Mouse (Mus musculus): ENCODE results near the gene Adh4. TPM values are rescaled to one million over a fixed set of nuclear protein-coding genes. Genes with fewer than 3 reads are reported as not detected.

Adh4 gene
- polyA plus RNA-seq, 1 experiment from 2014 or later: not detected

DNA sequence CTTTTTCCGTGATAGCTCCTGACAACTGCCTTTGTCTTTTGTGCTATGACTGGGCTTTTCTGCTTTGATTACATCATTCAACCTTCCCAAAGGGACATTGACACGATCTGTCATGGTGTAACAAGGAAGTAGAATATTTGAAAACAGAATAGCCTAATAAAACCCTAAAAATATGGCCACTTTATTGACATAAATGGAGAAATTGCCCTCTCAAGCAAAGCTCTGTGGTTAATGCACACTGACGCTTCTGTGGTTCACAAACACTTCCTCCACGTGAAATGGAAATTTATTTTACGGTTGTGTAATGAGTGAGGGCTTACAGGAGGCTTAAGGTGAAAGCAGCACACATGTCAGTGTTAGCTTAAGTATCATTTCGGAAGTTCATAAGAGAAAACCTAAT, 4.1 kb downstream of the Adh4 start:
- H3K4me1 ChIP-seq: no peaks in the 10 kb centered on the region; the same call in 1 of the 2 replicates
- WGBS: 80% methylated on average over 6 of the region's 6 CpGs
- no peaks in the 10 kb centered on the region for H3K27me3 ChIP-seq (ENCODE audit: insufficient read depth, poor library complexity, severe bottlenecking)
- H3K27ac ChIP-seq: no peak overlapping the region
- H3K9me3 ChIP-seq: no peaks in the 10 kb centered on the region
- H3K4me3 ChIP-seq: no peak overlapping the region
- H3K36me3 ChIP-seq: no peaks in the 10 kb centered on the region
- no peak for DNase-seq (ENCODE audit: low spot score)

- H3K36me3 ChIP-seq: no peaks in the 10 kb centered on the region
- no peak overlapping the region for H3K27ac ChIP-seq
- no peak overlapping the region for H3K4me3 ChIP-seq
- DNase-seq (ENCODE audit: low spot score): no peak
- H3K27me3 ChIP-seq (ENCODE audit: insufficient read depth, poor library complexity, severe bottlenecking): no peaks in the 10 kb centered on the region
- H3K9me3 ChIP-seq: no peaks in the 10 kb centered on the region
- 81% methylated on average over 3 of the region's 3 CpGs for WGBS
- no peaks in the 10 kb centered on the region; the same call in 1 of the 2 replicates for H3K4me1 ChIP-seq
These were observed 5.1 kb downstream of the Adh4 start for GRCm38 (mm10) chr3:138420385-138420784.

DNA sequence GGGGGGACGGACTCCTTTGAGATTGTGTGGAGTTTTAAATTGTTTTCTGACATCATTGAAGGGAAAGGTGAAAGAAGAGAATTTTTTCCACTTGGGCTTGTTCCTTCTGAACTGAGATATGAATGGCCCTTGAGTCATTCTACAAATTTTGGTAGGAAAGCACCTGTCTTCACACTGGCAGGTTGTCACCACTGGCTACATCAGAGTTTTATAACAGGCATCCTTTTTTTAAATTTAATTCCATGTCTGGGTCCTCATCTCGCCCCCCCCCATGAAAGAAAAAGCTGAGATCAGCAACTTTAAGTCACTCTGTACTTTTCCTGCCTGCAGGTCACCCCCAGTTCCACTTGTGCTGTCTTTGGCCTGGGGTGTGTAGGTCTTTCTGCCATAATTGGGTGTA, 8.4 kb downstream of the Adh4 start:
- WGBS: 60% methylated on average over 2 of the region's 2 CpGs
- Histone ChIP-seq H3K27ac (no peak overlapping the region), H3K9me3 (no peaks in the 10 kb centered on the region), H3K4me1 (no peaks in the 10 kb centered on the region; the same call in 1 of the 2 replicates), H3K36me3 (no peaks in the 10 kb centered on the region), H3K4me3 (no peak overlapping the region), H3K27me3 (ENCODE audit: insufficient read depth, poor library complexity, severe bottlenecking) (no peaks in the 10 kb centered on the region)
- no peak for DNase-seq (ENCODE audit: low spot score)

- no peaks in the 10 kb centered on the region for H3K27me3 ChIP-seq (ENCODE audit: insufficient read depth, poor library complexity, severe bottlenecking)
- no peaks in the 10 kb centered on the region for H3K9me3 ChIP-seq
- H3K4me1 ChIP-seq: no peaks in the 10 kb centered on the region; the same call in 1 of the 2 replicates
- no peak for DNase-seq (ENCODE audit: low spot score)
- no peak overlapping the region for H3K27ac ChIP-seq
- no peak overlapping the region for H3K4me3 ChIP-seq
- H3K36me3 ChIP-seq: no peaks in the 10 kb centered on the region
- WGBS: 66% methylated on average over 4 of the region's 4 CpGs
These were observed 9.0 kb downstream of the Adh4 start for GRCm38 (mm10) chr3:138424247-138424646.

DNA sequence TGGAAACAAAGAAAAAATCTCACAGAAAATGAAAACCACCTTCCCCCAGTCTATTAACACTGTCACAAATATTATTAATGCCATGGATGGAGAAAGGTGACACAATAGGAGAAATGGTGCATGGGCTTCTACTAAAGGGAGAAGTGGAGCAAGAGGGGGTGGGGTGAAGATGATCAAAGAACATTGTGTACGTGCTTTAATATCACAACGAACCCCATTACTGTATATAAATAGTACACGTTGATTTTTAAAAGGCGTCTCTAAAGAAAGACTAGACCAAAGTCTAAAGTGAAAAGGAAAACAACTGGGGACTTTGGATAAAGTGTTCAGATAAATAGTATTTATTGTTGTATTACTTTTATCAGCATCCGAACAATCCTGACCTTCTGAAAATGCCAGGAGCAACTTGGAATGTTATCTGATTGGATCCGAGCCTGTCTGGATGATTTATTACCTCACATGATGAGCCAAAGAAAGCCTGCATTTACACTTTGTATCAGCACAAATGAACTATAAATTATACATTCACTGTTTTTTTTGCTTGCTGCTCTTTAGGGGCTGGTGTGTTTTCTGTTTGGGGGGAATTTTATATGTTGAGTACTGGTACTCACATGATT, 15.2 kb downstream of the Adh4 start:
- no peaks in the 10 kb centered on the region for H3K27me3 ChIP-seq (ENCODE audit: insufficient read depth, poor library complexity, severe bottlenecking)
- H3K27ac ChIP-seq: no peak overlapping the region
- no peaks in the 10 kb centered on the region for H3K4me1 ChIP-seq
- H3K36me3 ChIP-seq: no peaks in the 10 kb centered on the region
- H3K4me3 ChIP-seq: no peak overlapping the region
- H3K9me3 ChIP-seq: no peaks in the 10 kb centered on the region
- WGBS: 78% methylated on average over 6 of the region's 6 CpGs
- DNase-seq (ENCODE audit: low spot score): no peak

DNA sequence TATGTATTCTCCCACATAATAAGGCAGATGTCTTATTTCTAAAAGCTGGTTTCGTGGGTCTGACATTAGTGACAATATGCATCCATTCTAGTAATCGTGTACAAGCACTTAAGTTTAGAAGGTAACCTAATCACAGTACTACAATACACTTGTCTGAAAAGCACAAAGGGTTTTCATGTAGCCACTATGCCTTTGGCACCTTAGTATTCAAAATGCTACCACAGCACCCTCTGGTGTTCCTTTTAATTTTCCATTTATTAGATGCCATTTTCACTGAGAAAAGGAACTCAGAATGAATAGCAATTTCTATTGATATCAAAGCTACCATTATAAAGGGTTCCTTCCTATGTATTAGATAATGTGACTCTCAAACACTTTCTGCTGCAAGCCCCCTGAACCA, 16.6 kb downstream of the Adh4 start:
- Histone ChIP-seq H3K27me3 (ENCODE audit: insufficient read depth, poor library complexity, severe bottlenecking) (no peaks in the 10 kb centered on the region), H3K4me3 (no peak overlapping the region), H3K4me1 (no peaks in the 10 kb centered on the region), H3K27ac (no peak overlapping the region), H3K9me3 (no peaks in the 10 kb centered on the region), H3K36me3 (no peaks in the 10 kb centered on the region)
- no peak for DNase-seq (ENCODE audit: low spot score)
- WGBS: 65% methylated on average over 2 of the region's 2 CpGs

GRCm38 (mm10) chr3:138438716-138439115, 23.4 kb downstream of the Adh4 start:
- no peak overlapping the region for H3K27ac ChIP-seq
- no peak overlapping the region for H3K4me3 ChIP-seq
- no peaks in the 10 kb centered on the region for H3K9me3 ChIP-seq
- WGBS: 73% methylated on average over 3 of the region's 3 CpGs
- H3K4me1 ChIP-seq: peaks cover under 1% of the 10 kb centered on the region; the same call in 1 of the 2 replicates
- H3K36me3 ChIP-seq: no peaks in the 10 kb centered on the region
- no peak for DNase-seq (ENCODE audit: low spot score)
- no peaks in the 10 kb centered on the region for H3K27me3 ChIP-seq (ENCODE audit: insufficient read depth, poor library complexity, severe bottlenecking)

DNA sequence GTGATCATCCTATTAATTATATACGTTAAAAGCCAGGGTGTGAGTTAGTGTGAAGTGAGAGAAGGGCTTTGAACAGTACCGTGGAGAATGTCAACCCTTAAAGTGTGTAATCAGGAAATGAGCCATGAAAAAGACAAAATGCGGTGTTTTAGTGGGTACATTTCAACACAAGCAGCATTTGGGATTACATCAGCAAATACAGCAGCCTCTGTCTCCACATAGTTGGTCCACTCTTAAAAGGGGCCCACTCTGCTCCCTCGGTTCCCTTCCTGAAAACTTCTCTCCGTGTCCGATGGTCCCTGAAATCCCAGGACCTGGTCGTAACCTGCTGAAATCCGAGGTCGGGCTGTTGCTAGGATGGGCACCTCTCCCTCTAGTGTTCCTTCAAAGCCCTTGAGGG, 26.9 kb downstream of the Adh4 start:
- Histone ChIP-seq H3K4me1 (peaks cover 7% of the 10 kb centered on the region; the same call in 1 of the 2 replicates), H3K27me3 (ENCODE audit: insufficient read depth, poor library complexity, severe bottlenecking) (no peaks in the 10 kb centered on the region), H3K27ac (peak overlapping the region; percentile 98), H3K4me3 (peak overlapping the region; percentile 90), H3K9me3 (no peaks in the 10 kb centered on the region), H3K36me3 (peaks cover 25% of the 10 kb centered on the region)
- DNase-seq (ENCODE audit: low spot score): no peak
- WGBS: 10% methylated on average over 9 of the region's 9 CpGs

DNA sequence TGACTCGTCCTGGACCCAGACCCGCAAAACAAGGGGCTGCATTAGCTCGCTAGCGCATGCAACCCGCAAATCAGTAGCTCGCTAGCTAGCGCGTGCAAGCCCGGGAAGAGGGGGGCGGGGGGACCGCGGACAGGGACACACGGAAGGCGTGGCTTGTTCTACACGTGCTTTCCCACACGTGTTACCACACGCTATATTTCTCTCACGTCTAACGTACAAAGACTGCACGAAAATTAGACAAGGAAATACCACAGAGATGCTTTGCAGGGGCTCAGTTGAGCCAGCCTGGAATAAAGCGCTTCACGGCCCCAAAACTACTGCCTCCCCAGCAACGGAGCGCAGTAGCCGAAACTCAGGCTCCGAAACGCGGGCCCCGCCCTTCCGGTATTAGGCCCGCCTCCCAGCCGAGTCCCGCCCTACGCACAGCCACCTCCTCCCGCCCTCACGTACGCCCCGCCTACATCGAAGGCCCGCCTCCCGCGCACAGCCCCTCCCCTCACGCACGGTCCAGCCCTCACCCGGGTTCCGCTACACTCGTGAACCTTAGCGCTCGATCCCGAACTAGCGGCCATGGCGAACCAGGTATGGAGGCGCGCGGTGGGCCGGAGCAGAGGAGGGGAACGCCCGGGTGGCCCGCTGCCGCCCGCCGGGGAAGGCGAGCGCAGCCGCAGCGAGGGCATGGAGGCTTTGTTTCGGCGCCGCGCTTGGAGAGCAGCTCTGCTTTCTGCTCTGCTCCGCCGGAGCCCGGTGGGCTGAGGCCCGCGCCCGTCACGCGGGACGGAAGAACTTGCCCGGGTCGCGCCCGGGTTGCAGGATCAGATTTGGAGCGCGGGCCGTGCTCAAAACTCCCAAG, 27.6 kb downstream of the Adh4 start, which contains the start of gene Adh5:
TSS of gene Adh5 (plus strand) at position 482 of the 853 bp plus-strand sequence.
- WGBS: under 1% methylated on average over 86 of the region's 86 CpGs
- no peaks in the 10 kb centered on the region for H3K9me3 ChIP-seq
- H3K4me3 ChIP-seq: peak within 1 kb of the TSS; percentile 90
- peak within 1 kb of the TSS; percentile 98 for H3K27ac ChIP-seq
- peaks cover 30% of the 10 kb centered on the region for H3K36me3 ChIP-seq
- H3K27me3 ChIP-seq (ENCODE audit: insufficient read depth, poor library complexity, severe bottlenecking): no peaks in the 10 kb centered on the region
- DNase-seq (ENCODE audit: low spot score): peak; percentile 98
- peaks cover 10% of the 10 kb centered on the region; the same call in 1 of the 2 replicates for H3K4me1 ChIP-seq

GRCm38 (mm10) chr3:138443465-138443771, 28.2 kb downstream of the Adh4 start:
- H3K4me1 ChIP-seq: peaks cover 13% of the 10 kb centered on the region; the same call in 1 of the 2 replicates
- DNase-seq (ENCODE audit: low spot score): no peak

DNA sequence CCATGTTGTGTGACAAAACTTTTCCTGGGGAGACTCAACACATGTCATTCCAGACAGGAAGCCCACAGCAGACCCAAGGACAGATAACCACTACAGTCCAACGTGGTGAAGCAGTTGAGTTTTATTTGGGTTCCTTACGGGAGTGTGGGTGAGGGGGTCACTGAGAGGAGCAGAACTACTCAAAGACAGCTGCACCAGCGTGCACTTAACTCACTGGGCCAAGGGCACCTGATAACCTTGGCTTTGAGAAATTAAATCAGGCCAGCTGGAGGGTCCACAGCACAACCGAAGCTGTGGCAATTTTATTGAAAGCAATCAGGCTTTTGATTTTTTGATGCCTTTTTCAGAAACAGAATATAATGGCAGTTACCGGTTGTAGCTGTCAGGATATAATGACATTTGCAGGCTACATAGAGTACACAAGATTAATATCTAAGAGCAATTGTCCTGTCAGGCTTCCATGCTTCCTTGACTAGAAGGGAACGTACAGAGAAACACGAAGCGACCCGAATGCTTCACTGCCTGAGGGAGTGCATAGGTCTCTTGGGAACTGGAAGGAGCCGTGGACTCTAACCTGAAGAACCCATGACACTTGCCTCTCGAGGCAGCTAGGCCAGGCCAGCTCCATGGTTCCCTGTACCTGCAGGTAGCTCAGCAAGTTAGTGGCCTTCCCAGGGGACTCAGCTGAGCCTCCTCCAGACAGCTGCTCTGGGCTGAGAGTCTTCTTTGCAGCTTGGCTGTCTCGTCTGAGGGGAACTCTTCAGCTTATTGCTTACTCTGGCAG, 33.0 kb downstream of the Adh4 start:
- no peak overlapping the region for H3K27ac ChIP-seq
- no peak overlapping the region for H3K4me3 ChIP-seq
- no peaks in the 10 kb centered on the region for H3K9me3 ChIP-seq
- H3K36me3 ChIP-seq: peaks cover 81% of the 10 kb centered on the region
- no peaks in the 10 kb centered on the region for H3K27me3 ChIP-seq (ENCODE audit: insufficient read depth, poor library complexity, severe bottlenecking)
- H3K4me1 ChIP-seq: peaks cover 13% of the 10 kb centered on the region; the same call in 1 of the 2 replicates
- 70% methylated on average over 12 of the region's 12 CpGs for WGBS
- no peak for DNase-seq (ENCODE audit: low spot score)

More at GRCm38 (mm10) chr3:138443465-138443771, 28.2 kb downstream of the Adh4 start:
- Histone ChIP-seq H3K9me3 (no peaks in the 10 kb centered on the region), H3K4me3 (peak overlapping the region; percentile 90), H3K36me3 (peaks cover 35% of the 10 kb centered on the region), H3K27ac (peak overlapping the region; percentile 98), H3K27me3 (ENCODE audit: insufficient read depth, poor library complexity, severe bottlenecking) (no peaks in the 10 kb centered on the region)
- WGBS: 4% methylated on average over 9 of the region's 9 CpGs

DNA sequence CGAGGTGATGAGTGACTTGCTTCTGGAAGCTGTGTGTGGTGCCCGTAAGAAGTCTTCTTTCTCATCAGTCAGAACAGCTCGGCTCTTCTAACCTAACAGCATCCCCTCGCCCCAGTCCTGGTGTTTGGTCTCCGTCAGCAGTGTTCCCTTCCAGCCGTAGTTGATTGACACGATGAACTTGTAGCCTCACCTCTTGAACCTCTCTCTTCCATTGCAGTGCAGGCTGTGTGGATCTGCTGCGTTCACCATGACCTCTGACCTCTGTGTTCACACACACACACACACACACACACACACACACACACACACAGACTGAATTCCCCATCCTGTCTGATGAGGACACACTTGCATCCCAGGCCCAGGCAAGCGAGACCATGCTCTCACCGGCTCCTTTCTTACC, 36.9 kb downstream of the Adh4 start:
- peaks cover 6% of the 10 kb centered on the region; the same call in 1 of the 2 replicates for H3K4me1 ChIP-seq
- 80% methylated on average over 10 of the region's 10 CpGs for WGBS
- DNase-seq (ENCODE audit: low spot score): no peak
- no peak overlapping the region for H3K4me3 ChIP-seq
- no peaks in the 10 kb centered on the region for H3K9me3 ChIP-seq
- H3K27me3 ChIP-seq (ENCODE audit: insufficient read depth, poor library complexity, severe bottlenecking): no peaks in the 10 kb centered on the region
- H3K36me3 ChIP-seq: peaks cover 87% of the 10 kb centered on the region
- H3K27ac ChIP-seq: no peak overlapping the region

- H3K9me3 ChIP-seq: no peaks in the 10 kb centered on the region
- no peak overlapping the region for H3K27ac ChIP-seq
- H3K4me1 ChIP-seq: no peaks in the 10 kb centered on the region
- no peaks in the 10 kb centered on the region for H3K27me3 ChIP-seq (ENCODE audit: insufficient read depth, poor library complexity, severe bottlenecking)
- WGBS: 94% methylated on average over 1 of the region's 1 CpGs
- H3K4me3 ChIP-seq: no peak overlapping the region
- H3K36me3 ChIP-seq: peaks cover 89% of the 10 kb centered on the region
- no peak for DNase-seq (ENCODE audit: low spot score)
These were observed 39.0 kb downstream of the Adh4 start for GRCm38 (mm10) chr3:138454234-138454633.
